Mouse (Mus musculus) layer of hippocampus, postnatal 25 days (tissue): ENCODE results near the gene Cracr2b. TPM values are rescaled to one million over a fixed set of nuclear protein-coding genes. Genes with fewer than 3 reads are reported as not detected.

Experiments
- DNase-seq, 2 experiments: peaks; one replicate each; pipeline ENCODE4 v3.0.0; 2022; ENCODE audit warnings: mixed read lengths in 2 of 2, low spot score in 1 of 2; ENCODE audit errors: extremely low spot score in 1 of 2
- total RNA-seq, 2 experiments: library from RNA; stranded (reverse); gene quantifications; 2 replicates each; pipeline ENCODE4 v1.2.3; 2021

Cracr2b gene
- 1 to 10 TPM; 2.1 to 4.2 TPM for total RNA-seq

DNA sequence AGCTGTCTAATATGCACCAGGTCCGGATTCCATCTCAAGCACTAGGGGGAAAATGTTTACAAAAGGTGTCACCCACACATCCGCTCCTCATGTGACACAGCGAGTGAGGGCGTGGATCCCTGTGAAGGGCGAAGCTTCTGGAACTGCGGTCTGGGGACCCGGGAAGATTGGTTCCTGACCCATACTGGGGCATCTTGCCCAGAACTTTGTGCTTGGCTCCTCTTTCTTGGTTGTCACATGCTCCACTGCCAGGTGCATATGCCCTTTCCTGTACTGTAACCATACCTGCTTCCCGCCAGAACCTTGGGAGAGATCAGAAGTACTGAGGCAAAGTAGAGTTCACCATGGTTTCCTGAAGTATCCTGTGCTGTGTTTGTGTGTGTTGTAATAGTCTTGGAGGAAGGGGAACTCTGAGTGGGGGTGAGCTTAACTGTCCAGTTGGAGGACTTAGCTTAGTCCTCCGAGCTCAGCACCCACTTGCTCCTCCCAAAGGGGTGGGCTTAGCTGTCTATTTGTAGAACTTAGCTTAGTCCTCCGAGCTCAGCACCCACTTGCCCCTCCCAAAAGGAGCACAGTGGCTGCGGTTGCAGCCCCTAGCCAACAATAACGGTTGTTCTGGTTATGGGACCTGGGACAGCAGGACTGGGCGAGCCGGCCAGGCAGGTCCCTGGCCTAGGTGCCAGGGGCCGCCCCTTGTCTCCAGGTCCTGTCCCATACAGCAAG is at the start of gene Cracr2b:
Gene Cracr2b, plus strand, starts transcription at position 704 of the 723 bp plus-strand sequence.
- DNase-seq: no peak

DNA sequence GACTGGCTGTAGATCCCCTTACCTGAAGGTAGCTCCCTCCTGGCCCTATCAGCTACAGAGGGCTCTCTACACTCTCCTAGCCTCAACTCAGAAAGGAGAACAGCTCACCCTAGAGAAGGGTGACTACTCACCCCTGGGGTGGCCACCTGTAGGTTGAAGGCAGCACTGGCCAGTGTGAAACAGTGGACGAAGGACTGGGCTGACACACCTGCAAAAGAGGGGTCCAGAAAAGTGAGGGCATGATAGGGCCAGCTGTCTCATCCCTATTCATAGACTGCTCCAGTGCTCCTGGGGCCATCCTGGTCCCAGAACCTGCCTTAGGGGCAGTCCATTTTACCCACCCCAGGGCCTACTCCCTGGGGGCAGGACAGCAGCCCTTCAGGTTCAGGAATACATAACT is 49.2 kb upstream of the Cracr2b start:
- DNase-seq: no peak

DNA sequence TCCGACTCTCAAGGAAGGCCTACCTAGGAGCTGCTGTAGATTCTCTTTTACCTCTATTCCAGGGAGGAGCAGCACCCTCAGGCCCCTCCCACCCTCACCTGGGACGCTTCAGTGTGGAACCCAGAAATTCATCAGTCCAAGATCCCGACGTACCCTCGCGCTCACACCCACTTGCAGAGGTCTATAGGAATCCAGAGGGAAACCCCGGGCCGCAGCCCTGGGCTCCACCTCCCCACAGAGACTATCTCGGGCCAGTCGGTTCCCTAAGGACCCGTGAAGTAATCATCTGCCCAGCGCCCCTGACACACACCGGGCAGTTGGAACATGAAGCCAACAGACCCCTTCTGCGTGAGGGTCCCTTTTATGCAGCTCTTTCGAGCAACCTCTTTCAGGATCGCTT is 47.6 kb upstream of the Cracr2b start:
- DNase-seq: no peak

DNA sequence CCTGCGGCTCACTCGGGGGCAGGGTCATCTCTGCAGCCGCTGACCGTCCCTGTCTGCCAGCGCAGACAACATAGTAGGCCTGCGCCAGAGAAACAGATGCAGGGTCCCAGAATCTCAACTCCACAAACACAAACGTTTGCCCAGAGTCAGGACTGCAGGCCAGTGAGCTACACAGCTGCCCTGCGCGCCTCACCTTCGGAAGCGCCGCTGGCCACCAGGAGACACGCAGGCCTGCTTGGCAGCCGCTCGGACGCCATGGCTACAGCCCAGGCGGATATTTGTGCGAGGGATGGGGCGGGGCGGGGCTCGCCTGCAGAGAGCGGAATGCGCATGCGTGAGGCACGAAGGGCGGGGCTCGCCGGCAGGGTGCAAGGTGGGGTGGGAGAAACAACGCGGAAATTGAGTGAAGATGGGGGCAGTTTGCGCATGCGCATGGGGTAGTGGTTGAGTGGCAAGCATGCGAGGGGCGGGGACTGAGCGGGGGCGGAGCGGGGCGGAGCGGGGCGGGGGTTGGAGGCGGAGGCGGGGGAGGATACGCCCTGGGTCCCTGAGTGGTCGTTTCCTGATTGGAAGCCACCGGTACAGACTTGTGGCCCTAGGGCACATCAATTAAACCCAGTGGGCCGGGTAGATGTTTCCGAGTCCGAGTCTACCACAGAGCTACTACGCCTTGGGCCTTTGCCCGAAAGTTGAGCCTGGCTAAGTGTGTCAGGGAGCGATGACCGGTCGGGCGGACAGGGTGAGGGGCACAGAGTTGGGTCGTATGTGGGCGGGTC is 46.9 kb upstream of the Cracr2b start, which contains the start of gene Gatd1:
Gene Gatd1, minus strand, starts transcription at position 328 of the 776 bp plus-strand sequence.
- DNase-seq: peak; percentile 94 to 99

DNA sequence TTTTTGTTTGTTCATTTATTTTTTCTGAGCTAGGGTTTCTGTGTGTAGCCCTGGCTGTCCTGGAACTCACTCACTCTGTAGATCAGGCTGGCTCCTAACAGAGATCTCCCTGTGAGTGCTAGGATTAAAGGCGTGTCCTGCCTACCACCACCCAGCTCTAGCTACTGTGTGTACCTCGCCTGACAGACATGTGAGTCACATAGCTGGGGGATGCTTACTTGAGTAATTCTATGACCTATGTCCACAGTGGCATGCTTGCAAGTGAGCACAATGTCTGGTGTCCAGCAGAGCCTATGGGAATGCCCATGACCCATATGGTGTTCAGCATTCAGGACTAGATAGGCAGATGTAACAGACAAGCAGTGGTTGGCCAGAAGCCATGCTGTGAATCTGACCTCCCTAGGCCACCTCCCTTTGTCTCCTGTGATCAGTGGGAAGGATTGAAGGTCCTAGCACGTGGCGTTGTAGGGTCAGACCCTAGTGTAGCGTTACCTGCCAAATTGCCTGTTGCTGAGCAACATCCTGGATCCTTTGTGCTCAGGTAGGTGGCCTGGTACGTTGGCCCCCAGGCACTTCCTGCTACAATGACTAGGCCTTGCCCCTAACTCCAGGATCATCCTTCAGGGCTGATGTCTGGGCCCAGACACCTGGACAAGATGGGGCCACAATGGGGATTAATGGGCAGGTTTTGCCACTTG is 44.6 kb upstream of the Cracr2b start:
- no peak for DNase-seq

DNA sequence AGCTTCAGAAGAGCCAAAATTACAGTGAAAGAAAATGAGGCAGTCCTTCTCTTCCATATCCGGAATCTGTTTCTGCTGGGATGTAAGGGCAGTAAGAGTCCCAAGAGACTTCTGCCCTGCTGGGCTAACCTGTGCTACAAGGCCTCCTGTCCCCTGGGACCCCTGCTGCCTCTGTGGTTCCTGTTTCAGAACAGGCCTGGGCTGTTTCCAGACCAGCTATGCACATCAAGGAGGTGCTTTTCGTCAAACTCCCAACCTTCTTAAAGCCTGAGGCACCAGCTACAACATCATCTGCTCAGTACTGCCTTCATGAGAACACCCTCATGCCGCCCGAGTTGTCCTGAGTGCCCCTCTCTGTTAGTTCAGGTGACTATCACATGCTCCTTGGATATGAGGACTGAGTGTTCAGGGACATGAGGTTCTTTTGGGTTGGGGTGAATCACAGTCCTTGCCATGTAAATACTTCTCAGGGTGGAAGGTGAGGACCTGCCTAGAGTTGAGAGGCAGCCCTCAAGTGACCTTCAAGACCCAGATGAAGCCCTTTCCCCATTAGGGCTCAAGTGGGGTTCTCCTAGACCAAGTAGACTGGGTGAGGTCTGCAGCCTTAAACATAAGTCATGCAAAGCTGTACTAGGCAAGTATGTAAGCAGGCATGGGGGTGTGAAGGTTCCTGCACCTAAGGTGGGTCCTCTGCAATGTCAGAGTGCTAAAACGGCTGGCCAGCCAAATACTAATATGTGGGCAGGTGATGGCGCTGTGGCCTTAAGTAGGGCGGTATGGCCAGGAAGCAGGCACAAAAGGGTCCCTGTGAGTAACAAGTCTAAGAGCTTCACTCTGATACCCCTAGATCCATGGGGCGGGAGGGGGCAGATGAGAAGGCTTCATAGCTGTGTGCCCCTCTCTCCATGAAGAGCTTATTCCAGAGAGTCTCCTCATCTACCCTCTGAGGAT is 42.9 kb upstream of the Cracr2b start:
- DNase-seq: no peak

DNA sequence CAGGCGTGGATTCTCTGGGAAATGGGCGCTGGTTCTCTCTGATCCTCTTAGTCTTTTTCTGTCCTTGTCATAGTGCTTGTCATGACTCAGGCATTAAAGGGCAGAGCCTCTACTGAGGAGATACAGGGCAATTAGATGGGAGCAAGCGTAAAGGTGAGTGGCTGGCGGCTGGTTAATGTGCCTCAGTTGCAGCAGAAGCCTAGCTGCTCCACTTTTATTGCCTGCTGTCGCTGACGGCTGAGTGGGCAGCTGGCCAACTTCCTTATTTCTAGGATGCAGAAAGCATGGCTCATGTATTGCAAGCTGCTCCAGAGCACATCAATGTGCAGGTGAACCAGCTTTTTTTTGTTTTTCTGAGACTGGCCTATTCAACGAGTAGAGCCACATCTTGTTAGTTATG is 41.9 kb upstream of the Cracr2b start:
- peak in 1 of 2 experiments; percentile 67 for DNase-seq

DNA sequence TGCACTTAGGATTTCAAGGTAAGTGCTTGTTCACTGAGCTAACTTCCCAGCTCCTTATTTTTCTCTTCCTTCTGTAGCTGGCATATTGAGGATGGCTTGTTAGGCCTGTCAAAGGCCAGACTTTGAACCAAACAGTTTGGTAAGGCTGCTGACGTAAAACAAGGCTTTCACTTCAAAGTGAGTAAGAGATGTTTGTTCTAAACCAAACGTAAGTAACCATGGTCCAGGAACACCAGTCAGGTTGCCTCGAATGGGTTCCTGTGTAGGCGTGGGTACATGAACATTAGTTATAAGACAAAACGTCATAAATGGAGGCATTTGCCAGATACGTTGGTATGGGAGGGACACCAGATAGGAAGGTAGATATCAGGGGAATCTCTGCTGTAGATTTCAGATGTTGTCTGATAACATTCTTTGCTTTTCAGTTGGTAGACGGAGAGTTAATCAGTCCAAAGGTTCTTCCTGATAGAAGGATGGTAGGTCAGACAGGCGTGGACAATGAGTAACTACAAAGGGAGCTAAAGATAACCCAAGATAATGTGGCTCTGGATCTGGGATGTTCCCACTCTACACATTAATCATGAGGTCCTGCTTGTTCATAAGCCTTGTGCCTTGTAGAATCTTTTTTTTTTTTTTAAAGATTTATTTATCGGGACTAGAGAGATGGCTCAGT is 40.7 kb upstream of the Cracr2b start:
- no peak for DNase-seq

DNA sequence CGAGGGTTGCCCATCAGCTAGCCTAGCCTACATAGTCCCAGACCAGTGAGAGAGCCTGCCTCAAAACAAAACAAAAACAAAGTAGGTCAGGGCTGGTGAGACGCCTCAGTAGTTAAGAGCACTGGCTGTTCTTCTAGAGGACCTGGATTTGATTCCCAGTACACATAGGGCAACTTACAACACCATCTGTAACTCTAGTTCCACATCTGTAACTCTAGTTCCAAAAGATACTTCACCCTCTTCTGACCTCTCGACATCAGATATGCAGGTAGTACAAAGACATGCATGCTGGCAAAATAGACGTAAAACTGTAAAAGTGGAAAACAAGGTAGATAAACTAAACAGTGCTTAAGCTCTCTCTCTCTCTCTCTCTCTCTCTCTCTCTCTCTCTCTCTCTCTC is 37.1 kb upstream of the Cracr2b start:
- no peak for DNase-seq

DNA sequence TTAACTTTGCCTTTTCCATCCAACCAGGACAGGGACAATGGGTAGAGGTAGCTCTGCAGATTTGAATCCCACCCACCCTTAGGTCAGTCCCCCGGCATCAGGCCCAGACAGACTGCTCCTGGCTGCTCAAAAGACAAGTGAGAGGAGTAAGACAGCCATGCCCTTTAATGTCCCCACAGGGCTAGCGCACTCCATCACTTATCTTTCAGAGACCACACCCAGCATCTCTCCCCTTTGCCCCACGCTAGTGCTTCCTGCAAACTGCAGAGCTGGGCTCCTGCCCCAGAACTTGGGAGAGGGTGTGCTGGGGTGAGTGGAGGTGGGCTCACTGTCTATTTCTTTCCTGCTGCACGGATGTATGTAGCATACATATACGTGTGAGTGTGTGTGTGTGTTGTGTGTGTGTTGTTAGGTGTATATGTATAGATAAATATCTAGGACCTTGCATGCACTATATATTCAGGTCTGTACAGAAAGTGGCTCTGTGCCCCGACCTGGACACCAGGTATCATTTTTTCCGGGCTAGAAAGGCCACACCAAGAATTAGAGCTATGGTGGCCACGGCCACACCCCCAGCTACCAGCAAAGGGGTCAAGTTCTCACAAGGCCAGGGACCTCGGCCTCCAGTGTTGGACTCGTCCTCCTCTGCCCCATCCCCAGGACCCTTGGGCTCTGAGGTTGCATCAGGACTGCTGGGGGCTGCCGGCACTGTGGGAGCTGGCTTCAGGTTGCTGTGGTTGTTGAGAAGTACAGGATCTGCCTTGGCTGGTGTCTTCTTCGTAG is 33.8 kb upstream of the Cracr2b start:
- DNase-seq: no peak

DNA sequence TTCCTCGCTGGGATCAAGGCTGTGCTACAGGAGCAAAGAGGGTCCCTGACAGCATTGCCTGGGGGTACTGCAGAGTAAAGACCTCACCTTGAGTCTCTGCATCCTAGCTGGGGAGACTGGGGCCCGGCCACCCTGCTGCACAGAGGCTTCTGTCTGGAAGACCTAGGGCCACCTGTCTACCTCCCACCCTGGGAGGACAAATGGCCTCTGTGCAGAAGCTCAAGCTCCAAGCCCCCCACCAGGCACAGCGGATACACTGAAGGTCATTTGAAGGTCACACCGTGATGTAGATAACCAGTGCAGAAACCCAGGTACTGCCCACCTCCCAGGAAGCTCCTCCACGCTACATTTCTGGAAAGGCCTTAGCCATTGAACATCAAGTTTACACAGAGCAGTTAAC is 32.2 kb upstream of the Cracr2b start:
- peak in 1 of 2 experiments; percentile 4 for DNase-seq

DNA sequence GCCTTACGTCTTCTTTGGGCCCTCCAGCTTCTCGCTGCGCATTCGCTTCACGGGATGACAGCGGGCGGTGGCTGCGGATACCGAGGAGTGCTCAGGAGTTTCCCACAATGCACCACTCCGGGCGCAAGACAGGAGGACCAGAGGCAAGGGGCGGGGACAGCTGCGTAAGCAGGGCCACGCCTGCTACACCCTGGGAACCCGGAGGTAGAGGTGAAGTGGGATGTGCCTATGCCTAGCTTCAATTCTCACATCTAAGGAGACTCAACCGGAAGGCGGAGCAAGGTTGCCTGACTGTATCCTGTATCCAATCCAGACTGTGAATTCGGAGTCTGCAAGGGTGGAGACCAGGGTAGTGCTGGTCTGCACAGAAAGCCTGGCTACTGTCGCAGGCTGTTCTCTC is 31.6 kb upstream of the Cracr2b start, which contains the start of gene Cend1:
Gene Cend1, minus strand, starts transcription at position 182 of the 400 bp plus-strand sequence.
- peak; percentile 73 to 80 for DNase-seq

DNA sequence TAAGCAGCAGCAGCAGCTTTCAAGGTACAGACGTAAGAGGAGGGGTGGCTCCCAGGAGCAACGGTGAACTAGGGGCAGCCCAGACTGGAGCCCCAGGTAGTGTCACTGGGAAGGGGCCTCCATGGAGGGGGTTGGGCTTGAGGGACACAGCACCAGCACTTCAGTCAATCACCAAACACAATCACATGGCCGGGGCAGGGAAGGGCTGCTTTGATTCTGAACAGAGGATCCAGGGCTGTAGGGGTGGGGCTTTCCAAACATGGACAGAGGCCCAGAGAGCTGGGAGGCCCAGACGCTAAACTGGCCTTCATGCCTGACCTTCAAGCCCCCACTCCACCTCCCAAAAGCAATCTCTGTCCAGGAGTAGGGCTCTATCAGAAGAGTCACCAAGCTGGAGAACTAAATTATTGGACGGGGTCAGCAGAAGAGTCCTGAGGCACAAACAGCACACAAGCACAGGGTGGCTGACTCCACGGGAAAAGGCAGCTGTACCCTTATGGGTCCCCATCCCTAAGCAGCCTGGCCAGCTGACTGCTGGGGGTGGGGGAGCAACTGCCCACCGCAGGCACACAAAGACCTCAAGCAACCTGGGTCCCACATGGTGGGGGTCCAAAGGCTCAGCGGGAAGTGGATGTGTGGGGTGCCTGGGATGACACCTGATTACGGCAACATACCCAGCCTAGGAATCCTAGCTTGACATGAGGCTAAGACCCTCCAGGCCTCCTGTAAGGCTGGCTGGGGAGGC is 30.9 kb upstream of the Cracr2b start:
- DNase-seq: peak in 1 of 2 experiments; percentile 5

DNA sequence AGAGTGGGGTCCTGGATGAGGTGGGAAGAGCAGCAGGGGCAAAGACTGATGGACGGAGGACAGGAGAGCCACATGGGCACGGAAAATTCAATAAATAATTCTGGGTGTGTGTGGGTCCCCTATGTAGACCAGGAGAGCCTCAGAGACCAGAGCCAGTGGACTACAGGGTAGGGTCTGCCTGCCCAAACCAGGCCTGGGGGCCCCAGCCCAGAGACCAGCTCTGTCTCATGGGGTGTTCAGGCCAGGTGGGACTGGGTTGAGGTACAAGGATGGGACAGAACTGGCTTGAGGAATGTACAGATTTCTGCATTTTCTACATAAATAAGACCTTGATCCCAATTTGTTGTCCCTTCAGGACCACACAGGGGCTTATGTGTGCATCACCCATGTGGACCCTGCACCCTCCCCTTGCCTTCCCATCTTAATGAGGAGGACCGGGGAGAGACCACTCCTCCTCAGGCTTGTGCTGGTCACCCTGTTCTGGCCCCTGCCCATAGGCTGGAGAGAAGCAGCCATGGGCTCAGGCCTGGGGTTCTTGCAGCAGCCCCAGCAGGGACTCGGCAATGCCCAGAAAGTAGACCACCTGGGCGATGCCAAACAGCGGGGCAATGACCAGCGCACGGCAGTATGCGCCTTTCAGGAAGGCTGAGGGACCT is 30.2 kb upstream of the Cracr2b start:
- no peak for DNase-seq

DNA sequence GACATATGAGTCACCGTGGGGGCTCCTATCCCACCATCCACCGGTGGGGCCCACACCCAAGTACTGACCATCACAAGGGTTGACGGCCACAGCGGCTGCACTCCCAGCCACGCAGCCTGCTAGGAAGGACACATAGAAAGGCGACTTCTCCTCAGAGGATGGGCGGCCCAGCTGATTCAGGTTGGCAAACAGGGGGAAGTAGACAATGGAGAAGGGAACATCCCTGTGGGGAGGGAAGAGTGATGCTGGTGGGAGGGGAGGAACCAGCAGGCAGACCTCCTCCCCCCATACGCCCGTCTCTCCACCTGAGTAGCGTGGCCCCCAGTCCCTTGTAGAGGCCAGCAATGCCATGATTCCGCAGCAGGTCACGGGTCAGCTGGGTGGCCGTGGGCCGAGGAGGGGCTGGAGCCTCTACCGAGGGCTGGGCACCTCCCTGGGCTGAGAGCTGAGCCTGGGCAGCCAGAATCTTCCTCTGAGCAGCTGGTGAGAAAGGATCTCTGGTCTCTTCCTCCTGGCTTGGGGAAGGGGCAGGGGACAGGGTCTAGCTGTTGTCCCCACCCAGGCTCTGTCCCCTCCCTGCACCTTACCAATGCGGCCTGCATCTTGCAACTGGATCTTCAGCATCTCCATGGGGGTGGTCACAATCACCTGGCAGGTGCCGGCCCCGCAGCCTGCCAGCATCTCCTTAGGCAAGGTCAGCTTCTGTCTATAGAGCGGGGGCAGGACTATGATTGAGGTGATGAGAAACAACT is 29.3 kb upstream of the Cracr2b start:
- DNase-seq: peak in 1 of 2 experiments; percentile 2

DNA sequence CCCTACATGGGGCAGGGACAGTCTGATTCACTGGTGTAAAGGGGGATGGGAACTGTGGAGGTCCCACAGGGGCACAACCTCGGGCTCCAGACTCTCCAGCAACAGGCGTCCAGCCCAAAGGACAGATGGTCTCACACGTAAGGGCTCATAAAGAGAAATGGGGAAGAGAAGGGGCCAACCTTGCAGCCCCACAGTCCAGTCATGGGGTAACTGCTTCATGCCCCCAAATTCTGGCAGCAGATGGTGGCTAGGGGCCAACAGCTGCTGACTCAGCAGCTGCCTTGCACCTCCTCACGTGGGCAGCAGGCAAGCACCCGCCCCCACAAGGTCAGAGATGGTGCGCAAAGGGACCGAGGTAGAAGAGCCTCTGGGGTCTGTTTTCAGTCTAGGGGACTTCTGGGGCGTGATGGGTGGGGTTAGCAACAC is 28.7 kb upstream of the Cracr2b start:
- DNase-seq: peak in 1 of 2 experiments; percentile 4
